Mouse (Mus musculus) limb, embryonic 11.5 days (tissue): ENCODE results near the gene Col13a1. TPM values are rescaled to one million over a fixed set of nuclear protein-coding genes. Genes with fewer than 3 reads are reported as not detected.

Experiments used
- ATAC-seq: fragments of 200-750 bp; cut with Nextera tagmentation; 2 replicates; pipeline ENCODE4 v1.8.0; 2017; ENCODE audit warnings: low read depth; ENCODE audit not compliant: insufficient number of reproducible peaks, low FRiP score, low TSS enrichment
- DNase-seq: peaks from one replicate; pipeline ENCODE4 v3.0.0-alpha.2; 2015; ENCODE audit warnings: low spot score
- H3K27ac ChIP-seq: fragments of 300-500 bp; sonication (generic); replicated peaks from 2 replicates; pipeline ENCODE4 v1.5.1; 2014; ENCODE audit warnings: low read depth, mild to moderate bottlenecking, low read length
- H3K27me3 ChIP-seq: fragments of 300-500 bp; sonication (generic); 2 replicates; pipeline ENCODE4 v1.6.1; 2014; ENCODE audit warnings: mild to moderate bottlenecking, low read length, mixed read lengths; ENCODE audit not compliant: control insufficient read depth, insufficient read depth
- H3K36me3 ChIP-seq: fragments of 300-500 bp; sonication (generic); 2 replicates; pipeline ENCODE4 v1.6.1; 2014; ENCODE audit warnings: mild to moderate bottlenecking, low read length, moderate library complexity, mixed read lengths; ENCODE audit not compliant: control insufficient read depth, insufficient read depth
- H3K4me1 ChIP-seq: fragments of 300-500 bp; sonication (generic); 2 replicates; pipeline ENCODE4 v1.6.1; 2014; ENCODE audit warnings: low read length, mixed read lengths; ENCODE audit not compliant: control insufficient read depth, insufficient read depth
- H3K4me2 ChIP-seq: fragments of 300-500 bp; sonication (generic); 2 replicates; pipeline ENCODE4 v1.6.1; 2014; ENCODE audit warnings: low read depth, mild to moderate bottlenecking, moderate library complexity; ENCODE audit not compliant: severe bottlenecking
- H3K4me3 ChIP-seq: fragments of 300-500 bp; sonication (generic); 2 replicates; pipeline ENCODE4 v1.5.1; 2014; ENCODE audit warnings: low read depth, low read length
- H3K9ac ChIP-seq: fragments of 300-500 bp; sonication (generic); 2 replicates; pipeline ENCODE4 v1.6.1; 2014; ENCODE audit warnings: mild to moderate bottlenecking, low read length
- H3K9me3 ChIP-seq: fragments of 300-500 bp; sonication (generic); 2 replicates; pipeline ENCODE4 v1.6.1; 2016; ENCODE audit warnings: low read length; ENCODE audit not compliant: control insufficient read depth
- WGBS: fragments of 180-500 bp; shearing (Covaris S2); extraction: QIAGEN DNeasy Blood & Tissue Kit; methylation state at CpG from one replicate; pipeline ENCODE4 v1.1.7; 2014; 5-methylcytosine and 5-hydroxymethylcytosine counted together
- polyA plus RNA-seq: library from polyadenylated mRNA; unstranded; fragments of >200 nt; fragmentation: Nextera tagmentation; extraction: Ambion mirVana; gene quantifications from 2 replicates; pipeline ENCODE4 v1.2.1, GENCODE M21; 2014

Gene Col13a1
- polyA plus RNA-seq, 1 experiment from 2014 or later = 1.0 TPM

DNA sequence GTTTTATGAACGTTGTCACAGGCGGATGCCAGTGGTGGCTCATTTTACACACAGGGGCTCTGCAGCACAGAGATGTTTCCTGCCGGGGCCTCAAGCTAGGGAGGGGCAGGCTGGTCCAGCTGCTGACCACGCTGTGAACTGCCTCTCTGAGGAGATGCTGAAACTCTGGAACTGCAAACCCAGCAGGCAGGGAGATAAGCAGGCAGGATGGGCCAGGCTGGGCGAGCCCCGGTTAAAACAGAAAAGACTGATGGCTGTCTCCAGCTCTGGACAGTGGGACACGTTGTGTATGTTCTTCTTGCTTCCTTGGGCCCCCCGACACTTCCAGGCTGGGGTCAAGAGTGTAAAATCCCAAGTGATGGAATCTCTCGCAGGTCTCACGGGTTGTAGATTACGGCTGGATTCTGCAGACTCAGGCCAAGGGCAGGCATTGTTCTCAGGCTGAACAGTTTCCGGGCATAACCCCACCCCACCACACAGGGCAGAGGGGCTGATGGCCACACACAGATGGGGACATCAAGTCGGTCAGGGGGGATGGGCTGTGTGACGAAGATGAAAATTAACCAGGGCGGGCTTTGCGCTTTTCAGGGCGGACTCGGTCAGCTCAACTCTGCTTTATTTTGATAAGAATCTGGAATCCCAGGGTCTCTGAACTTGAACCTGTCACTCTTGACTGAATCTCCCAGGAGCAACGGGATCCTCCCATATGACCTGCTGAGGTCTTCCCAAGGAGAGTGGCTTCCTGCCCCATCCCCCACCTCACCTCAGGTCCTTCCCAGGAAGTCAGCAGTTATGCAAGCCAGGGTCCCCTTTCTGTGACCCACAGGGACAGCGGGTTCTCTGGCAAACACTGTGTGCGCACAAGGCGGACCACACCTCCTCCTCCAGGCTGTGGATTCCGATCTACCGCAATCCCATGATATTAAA, 49.9 kb downstream of the Col13a1 start:
- Histone ChIP-seq H3K4me2 (peak overlapping the region; percentile 28; the same call in 1 of the 2 replicates), H3K27ac (peak overlapping the region; percentile 61; the same call in 1 of the 2 replicates), H3K9me3 (peaks cover 2% of the 10 kb centered on the region; the same call in 1 of the 2 replicates), H3K27me3 (no peaks in the 10 kb centered on the region), H3K4me3 (no peak overlapping the region), H3K4me1 (peaks cover 24% of the 10 kb centered on the region), H3K36me3 (no peaks in the 10 kb centered on the region), H3K9ac (no peak overlapping the region; the same call in 1 of the 2 replicates)
- ATAC-seq (peak; percentile 80), DNase-seq (peak; percentile 68)
- WGBS = 7% methylated on average over 24 of the region's 24 CpGs

DNA sequence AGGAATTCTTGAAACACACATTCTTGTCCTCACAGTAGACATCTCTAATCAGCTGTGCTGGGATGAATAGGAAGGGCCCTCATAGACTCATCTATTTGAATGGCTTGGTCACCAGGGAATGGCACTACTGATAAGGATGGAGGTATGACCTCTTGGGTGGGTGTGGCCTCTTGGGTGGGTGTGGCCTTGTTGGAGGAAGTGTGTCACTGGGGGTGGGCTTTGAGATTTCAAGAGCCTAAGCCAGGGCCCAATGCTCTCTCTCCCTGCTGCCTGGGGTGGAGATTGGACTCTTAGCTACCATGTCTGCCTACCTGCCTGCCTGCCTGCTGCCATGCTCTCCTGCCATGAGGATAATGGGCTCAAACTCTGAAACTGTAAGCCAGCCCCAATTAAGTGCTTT, 53.2 kb downstream of the Col13a1 start:
- no peak overlapping the region for H3K4me2 ChIP-seq
- ATAC-seq (no peak), DNase-seq (no peak)
- H3K4me3 ChIP-seq = no peak overlapping the region
- H3K9me3 ChIP-seq = no peaks in the 10 kb centered on the region
- H3K4me1 ChIP-seq = peaks cover 30% of the 10 kb centered on the region
- H3K9ac ChIP-seq = no peak overlapping the region
- H3K27ac ChIP-seq = no peak overlapping the region
- H3K36me3 ChIP-seq = no peaks in the 10 kb centered on the region
- no peaks in the 10 kb centered on the region for H3K27me3 ChIP-seq

DNA sequence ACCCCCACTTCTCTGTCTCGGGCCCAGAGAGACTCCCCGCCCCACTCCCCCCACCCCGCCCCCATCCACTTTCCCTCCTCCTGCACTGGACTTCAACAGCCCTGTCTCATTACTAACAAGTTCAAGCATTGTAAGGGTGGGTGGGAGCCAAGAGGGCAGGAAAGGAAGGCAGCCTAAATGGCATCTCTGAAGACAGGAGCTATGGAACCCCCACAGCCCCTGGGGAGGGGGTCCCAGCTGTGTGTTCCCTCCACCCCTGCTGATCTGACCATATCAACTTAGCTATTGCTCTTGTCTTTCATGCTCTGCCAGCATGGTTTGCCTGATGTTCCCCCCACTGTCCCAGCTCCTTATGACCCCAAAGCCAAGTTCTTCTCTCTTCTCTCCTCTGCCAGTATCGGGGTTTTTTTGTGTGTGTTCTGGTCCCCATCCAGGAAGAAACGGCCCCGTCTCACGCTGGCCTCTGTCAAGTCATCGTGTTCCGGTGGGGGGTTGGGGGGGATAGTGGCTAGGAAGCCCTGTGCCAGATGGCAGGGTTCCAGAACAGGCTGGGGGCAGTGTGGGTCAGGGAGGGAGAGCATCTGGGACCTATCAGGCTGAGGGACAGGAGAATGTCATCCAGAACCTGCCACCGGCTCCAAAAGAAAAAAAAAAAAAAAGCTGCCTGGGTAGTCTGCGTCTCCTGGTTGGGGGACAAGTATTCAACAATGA, 58.1 kb downstream of the Col13a1 start:
- DNase-seq = no peak
- no peaks in the 10 kb centered on the region for H3K9me3 ChIP-seq
- H3K27ac ChIP-seq = no peak overlapping the region
- no peaks in the 10 kb centered on the region for H3K36me3 ChIP-seq
- H3K4me2 ChIP-seq = no peak overlapping the region
- H3K27me3 ChIP-seq = no peaks in the 10 kb centered on the region
- H3K4me3 ChIP-seq = no peak overlapping the region
- no peak overlapping the region for H3K9ac ChIP-seq
- peak; percentile 32; the same call in 1 of the 2 replicates for ATAC-seq
- peaks cover 18% of the 10 kb centered on the region for H3K4me1 ChIP-seq
- 17% methylated on average over 11 of the region's 11 CpGs for WGBS

DNA sequence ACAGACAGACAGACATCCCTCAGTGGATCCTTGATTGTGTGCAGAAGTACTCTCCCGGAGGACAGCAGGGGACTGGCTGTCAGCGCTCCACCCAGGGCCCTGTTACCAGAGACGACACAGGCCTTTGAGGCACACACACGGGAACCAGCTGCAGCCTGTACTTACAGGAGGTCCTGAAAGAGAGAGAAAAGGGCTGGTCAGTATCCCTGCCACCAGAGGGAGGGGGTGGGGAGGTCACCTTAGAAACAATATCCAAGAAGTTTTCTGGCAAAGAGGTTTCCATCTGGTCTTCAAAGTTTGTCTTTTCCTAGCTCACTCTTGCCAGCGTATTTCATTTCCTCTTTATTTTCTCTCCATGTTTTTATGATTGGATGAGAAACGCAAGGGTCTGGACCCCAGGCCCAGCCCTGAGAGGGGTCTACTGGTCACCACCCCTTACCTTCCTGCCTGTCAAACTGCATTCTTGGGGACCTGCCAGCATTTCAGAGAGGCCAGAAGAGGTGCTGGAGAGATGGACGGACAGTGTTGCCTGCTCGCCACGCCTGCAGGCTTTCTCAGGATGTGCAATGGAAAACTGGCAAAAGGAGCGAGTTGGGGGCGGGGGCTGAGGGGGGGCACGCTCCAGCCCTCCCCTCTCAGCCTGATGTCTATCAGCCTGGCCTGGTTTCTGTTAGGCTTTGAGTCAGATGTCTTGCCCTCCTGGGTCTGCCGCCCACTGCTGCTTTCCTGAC, 58.8 kb downstream of the Col13a1 start:
- Histone ChIP-seq H3K27ac (no peak overlapping the region), H3K27me3 (no peaks in the 10 kb centered on the region), H3K9me3 (no peaks in the 10 kb centered on the region), H3K4me2 (no peak overlapping the region), H3K4me3 (no peak overlapping the region), H3K9ac (no peak overlapping the region), H3K36me3 (no peaks in the 10 kb centered on the region), H3K4me1 (peaks cover 18% of the 10 kb centered on the region)
- 32% methylated on average over 13 of the region's 13 CpGs for WGBS
- DNase-seq (peak; percentile 36), ATAC-seq (peak; percentile 35)

DNA sequence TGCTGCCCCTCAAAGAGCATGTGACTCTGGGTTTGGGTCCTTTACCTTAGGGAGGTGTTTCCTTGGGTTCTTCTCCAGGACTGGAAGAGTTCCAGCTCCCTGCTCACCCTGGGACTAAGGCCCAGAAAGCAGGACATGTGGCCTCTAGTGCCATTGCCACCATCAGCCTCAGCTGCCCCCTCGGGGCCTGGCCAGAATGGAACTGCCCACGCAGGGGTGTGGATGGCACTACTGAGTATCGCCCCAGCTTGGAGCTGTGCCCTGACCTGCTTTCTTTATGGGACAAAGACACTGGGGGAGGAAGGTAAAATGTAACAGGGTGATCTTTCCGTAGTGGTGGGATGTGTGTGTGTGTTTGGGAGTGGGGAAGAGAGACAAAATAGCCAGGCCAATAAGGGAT, 59.4 kb downstream of the Col13a1 start:
- Histone ChIP-seq H3K9ac (no peak overlapping the region), H3K4me3 (no peak overlapping the region), H3K9me3 (no peaks in the 10 kb centered on the region), H3K4me2 (no peak overlapping the region), H3K27ac (no peak overlapping the region), H3K27me3 (no peaks in the 10 kb centered on the region), H3K4me1 (peaks cover 18% of the 10 kb centered on the region), H3K36me3 (no peaks in the 10 kb centered on the region)
- ATAC-seq = no peak
- no peak for DNase-seq
- 82% methylated on average over 4 of the region's 4 CpGs for WGBS

DNA sequence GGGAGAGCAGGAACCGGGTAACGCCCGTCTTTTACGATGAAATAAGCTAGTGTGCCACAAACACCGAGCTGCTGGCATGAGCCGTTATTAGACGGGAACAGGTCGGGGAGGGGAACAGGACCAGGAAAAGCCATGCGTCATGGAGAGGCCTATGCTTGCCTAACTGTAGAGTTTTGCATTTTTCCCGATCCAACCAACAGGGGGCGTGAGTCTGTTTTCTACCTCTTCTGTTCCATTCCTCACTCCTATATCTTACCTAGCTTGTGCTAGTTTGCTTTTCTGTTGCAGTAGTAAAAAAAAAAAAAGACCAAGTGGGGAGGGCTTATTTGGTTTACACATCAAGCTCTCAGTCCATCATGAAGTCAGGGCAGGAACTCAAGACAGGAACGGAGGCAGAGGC, 61.8 kb downstream of the Col13a1 start:
- Histone ChIP-seq H3K4me3 (no peak overlapping the region), H3K9ac (no peak overlapping the region), H3K4me2 (no peak overlapping the region), H3K27me3 (no peaks in the 10 kb centered on the region), H3K27ac (no peak overlapping the region), H3K4me1 (peaks cover 18% of the 10 kb centered on the region), H3K36me3 (no peaks in the 10 kb centered on the region), H3K9me3 (no peaks in the 10 kb centered on the region)
- ATAC-seq = no peak
- WGBS = 94% methylated on average over 12 of the region's 12 CpGs
- no peak for DNase-seq

DNA sequence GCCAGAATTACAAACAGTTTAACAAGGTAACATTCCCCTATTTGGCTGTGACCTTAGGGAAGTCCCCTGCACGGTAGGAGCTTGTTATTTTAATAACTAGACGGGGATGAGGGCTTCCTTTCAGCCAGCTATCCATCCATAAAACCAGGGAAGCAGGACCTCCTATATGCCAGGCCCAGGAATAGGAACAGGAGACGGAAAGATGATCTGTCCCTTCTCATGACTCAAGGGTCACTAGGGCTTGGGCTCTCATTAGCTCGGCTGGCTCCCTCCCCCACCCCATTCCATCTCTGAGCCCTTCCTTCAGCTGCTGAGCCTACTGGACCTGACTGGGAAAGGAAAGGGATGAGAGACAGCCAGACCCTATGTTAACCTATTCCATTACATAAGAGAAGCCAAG, 67.1 kb downstream of the Col13a1 start:
- Histone ChIP-seq H3K9me3 (0 out of 2 replicates have a peak, but pooled peaks cover 2% of the 10 kb centered on the region), H3K4me2 (no peak overlapping the region), H3K4me1 (no peaks in the 10 kb centered on the region), H3K27me3 (no peaks in the 10 kb centered on the region), H3K27ac (no peak overlapping the region), H3K36me3 (no peaks in the 10 kb centered on the region), H3K9ac (no peak overlapping the region), H3K4me3 (no peak overlapping the region)
- no peak for DNase-seq
- WGBS = 31% methylated on average over 4 of the region's 4 CpGs
- ATAC-seq = no peak

DNA sequence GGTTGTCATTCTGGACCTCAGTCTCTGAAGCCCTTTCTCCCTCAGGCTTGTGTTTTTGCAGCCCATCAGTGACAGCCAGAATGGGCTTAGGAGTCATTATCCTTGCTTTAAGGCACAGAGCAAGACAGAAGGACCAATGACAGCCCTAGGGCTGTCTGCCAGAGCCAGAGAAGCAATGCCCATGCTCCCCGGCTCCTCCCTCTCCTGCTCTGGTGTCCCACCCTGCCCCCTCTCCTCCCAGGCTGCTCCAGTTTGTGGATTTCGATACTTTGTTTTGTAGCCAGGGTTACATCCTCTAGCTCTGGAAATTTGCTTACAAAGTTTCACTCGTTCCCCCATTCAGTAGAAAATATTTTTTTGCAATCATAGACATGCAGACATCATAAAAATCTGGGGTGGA, 69.9 kb downstream of the Col13a1 start:
- Histone ChIP-seq H3K27ac (no peak overlapping the region), H3K4me3 (no peak overlapping the region), H3K27me3 (no peaks in the 10 kb centered on the region), H3K4me2 (no peak overlapping the region), H3K9ac (no peak overlapping the region), H3K9me3 (0 out of 2 replicates have a peak, but pooled peaks cover 2% of the 10 kb centered on the region), H3K36me3 (no peaks in the 10 kb centered on the region), H3K4me1 (peaks cover 2% of the 10 kb centered on the region; the same call in 1 of the 2 replicates)
- DNase-seq = no peak
- ATAC-seq = no peak
- WGBS = 76% methylated on average over 3 of the region's 3 CpGs
